Comparison of ENCODE assay signal across 15 mouse cellular contexts in the genomic region with DNA sequence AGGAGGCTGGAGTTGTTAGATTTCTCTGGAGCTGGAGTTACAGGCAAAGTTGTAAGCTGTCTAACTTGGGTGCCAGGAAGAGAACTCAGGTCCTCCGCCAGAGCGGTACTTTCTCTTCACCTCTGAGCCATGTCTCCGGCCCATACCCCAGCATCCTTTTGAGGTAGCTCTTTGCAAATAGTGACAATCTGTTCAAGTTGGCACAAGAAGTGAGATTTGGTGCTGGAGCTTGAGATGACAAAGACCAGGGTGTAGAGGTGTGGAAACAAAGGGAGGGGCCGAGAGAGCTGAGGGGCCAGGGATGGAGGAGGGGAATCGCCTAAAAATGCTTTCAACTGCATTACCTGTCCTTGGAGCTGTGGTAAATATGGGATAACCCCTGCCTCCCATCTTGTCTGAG. TPM values are rescaled to one million over a fixed set of nuclear protein-coding genes. Genes with fewer than 3 reads are reported as not detected.
DNase-seq lines count a peak whose midpoint lies in the region; ATAC-seq and TF ChIP-seq lines count a peak whose summit lies in the region.
"Had no signal": no experiment of that assay in that cellular context is flagged by ENCODE, and none has a peak within 500 bp of the region (broad histone marks: within the 10 kb centered on the region; RNA-seq: fewer than 3 reads in every experiment).

No protein-coding gene starts in this region.

- 85% methylated on average over 5 of the region's 5 CpGs for WGBS in intestine, embryonic 14.5 days
- 89% methylated on average over 5 of the region's 5 CpGs for WGBS in intestine, postnatal 0 days

- no peak for TF ChIP-seq CTCF in intestine, postnatal 0 days (IDR thresholded peaks at IDR 0.05; ENCODE audit: low read depth)

- peak; percentile 46 for DNase-seq in cerebellum, adult 11 months
- no peak for DNase-seq in cerebellum, adult 8-10 months
- DNase-seq in intestine, embryonic 14.5 days (ENCODE audit: low spot score), result peak; percentile 41
- DNase-seq in cerebellum, adult 11-12 months, result peak; percentile 66
- peak; percentile 39 to 59 for DNase-seq in cerebellum, postnatal 36 days
- DNase-seq in left cerebral cortex, postnatal 10 days (ENCODE audit: extremely low spot score in 1 of 2, low spot score in 2 of 2), result no peak
- DNase-seq in spleen, postnatal 4 days (ENCODE audit: low spot score in 2 of 2), result no peak
- DNase-seq: adrenal gland, postnatal 25 days had no signal

- H3K9ac ChIP-seq in intestine, embryonic 14.5 days (ENCODE audit: low read length), result no peak overlapping the region
- no peak overlapping the region for H3K9ac ChIP-seq in intestine, postnatal 0 days (ENCODE audit: low read depth, low read length)
- H3K9ac ChIP-seq: hindbrain, embryonic 14.5 days; midbrain, embryonic 12.5 days had no signal

- H3K4me2 ChIP-seq in intestine, embryonic 14.5 days (ENCODE audit: low read length), result no peak overlapping the region
- no peak overlapping the region for H3K4me2 ChIP-seq in intestine, postnatal 0 days (replicated peaks; ENCODE audit: low read depth)
- H3K4me2 ChIP-seq: hindbrain, embryonic 14.5 days; midbrain, embryonic 12.5 days had no signal

- H3K9me3 ChIP-seq in intestine, embryonic 14.5 days (ENCODE audit: control insufficient read depth, low read length), result no peaks in the 10 kb centered on the region
- H3K9me3 ChIP-seq in intestine, postnatal 0 days (ENCODE audit: control insufficient read depth), result no peaks in the 10 kb centered on the region
- H3K9me3 ChIP-seq: embryonic facial prominence, embryonic 10.5 days; midbrain, embryonic 12.5 days had no signal

- no peak overlapping the region for H3K4me3 ChIP-seq in intestine, embryonic 14.5 days (ENCODE audit: low read depth, low read length)
- H3K4me3 ChIP-seq in intestine, postnatal 0 days (ENCODE audit: low read depth, low read length), result no peak overlapping the region
- H3K4me3 ChIP-seq: embryonic facial prominence, embryonic 10.5 days; layer of hippocampus, adult 2 months; midbrain, embryonic 12.5 days had no signal

- H3K27ac ChIP-seq in intestine, embryonic 14.5 days (ENCODE audit: low read depth), result no peak overlapping the region
- no peak overlapping the region for H3K27ac ChIP-seq in intestine, postnatal 0 days (ENCODE audit: low read depth, low read length)
- H3K27ac ChIP-seq: embryonic facial prominence, embryonic 10.5 days; hindbrain, embryonic 14.5 days; layer of hippocampus, adult 2 months; midbrain, embryonic 12.5 days had no signal

- H3K27me3 ChIP-seq in intestine, embryonic 14.5 days (replicated peaks; ENCODE audit: control insufficient read depth, insufficient read depth, low read length), result no peaks in the 10 kb centered on the region
- H3K27me3 ChIP-seq in intestine, postnatal 0 days (replicated peaks; ENCODE audit: control insufficient read depth, insufficient read depth, low read length), result no peaks in the 10 kb centered on the region
- H3K27me3 ChIP-seq: midbrain, embryonic 12.5 days had no signal

- H3K36me3 ChIP-seq in intestine, embryonic 14.5 days (ENCODE audit: control insufficient read depth, insufficient read depth, low read length), result no peaks in the 10 kb centered on the region
- H3K36me3 ChIP-seq in intestine, postnatal 0 days (ENCODE audit: control insufficient read depth, insufficient read depth), result no peaks in the 10 kb centered on the region
- H3K36me3 ChIP-seq: embryonic facial prominence, embryonic 10.5 days; midbrain, embryonic 12.5 days had no signal

- H3K4me1 ChIP-seq in intestine, embryonic 14.5 days (replicated peaks; ENCODE audit: control insufficient read depth, insufficient read depth, low read length), result no peaks in the 10 kb centered on the region
- no peaks in the 10 kb centered on the region for H3K4me1 ChIP-seq in intestine, postnatal 0 days (replicated peaks; ENCODE audit: control insufficient read depth, insufficient read depth, low read length)
- H3K4me1 ChIP-seq: midbrain, embryonic 12.5 days had no signal

- intact Hi-C loops in left cerebral cortex, postnatal 10 days (cut with DNase I), result no loop called here

- no peak for ATAC-seq in intestine, embryonic 14.5 days (replicated peaks; ENCODE audit: low FRiP score, low TSS enrichment, low read depth)
- no peak for ATAC-seq in intestine, postnatal 0 days
- ATAC-seq: forebrain, embryonic 16.5 days; inflammation-experienced regulatory T-cells, adult 6 months had no signal

RNA-seq across cellular contexts. Expression of gene Heg1, which starts 24.6 kb away (rescaled TPM):
- 26.5 and 28.4 TPM in 2 replicates for polyA plus RNA-seq in intestine, embryonic 14.5 days (2014; fragmentation: Nextera tagmentation; extraction: Ambion mirVana)
- polyA plus RNA-seq in intestine, postnatal 0 days (2015; fragmentation: Nextera tagmentation; extraction: Ambion mirVana), result 11.6 and 13.0 TPM in 2 replicates
- total RNA-seq in left cerebral cortex, postnatal 10 days (2021), result 10 to 100 TPM; 27.5 to 28.1 TPM

Comparison
In these comparisons a context has a peak if more than half of its experiments do, and no peak if none do; other contexts are left out.
1. DNase-seq: peak in cerebellum, adult 11 months (single experiment), intestine, embryonic 14.5 days (single experiment), cerebellum, adult 11-12 months (single experiment) and cerebellum, postnatal 36 days (2 of 2); none in cerebellum, adult 8-10 months (single experiment), left cerebral cortex, postnatal 10 days (0 of 2) and spleen, postnatal 4 days (0 of 2).